Mouse (Mus musculus) CH12.LX (cell line): ENCODE measurements around the gene Borcs6.

ENCODE experiments used
- POLR2A ChIP-seq: IDR thresholded peaks from 2 replicates; pipeline ENCODE4 v1.6.1; 2011; ENCODE audit warnings: low read depth, mild to moderate bottlenecking, improper control_type of control experiment, low read length
- POLR2AphosphoS2 ChIP-seq: IDR thresholded peaks from 2 replicates; pipeline ENCODE4 v1.6.1; 2011; ENCODE audit warnings: low read depth, low read length, improper control_type of control experiment

GRCm38 (mm10) chr11:69095511-69096231 is 36.2 kb downstream of the Borcs6 start:
- TF ChIP-seq POLR2AphosphoS2 (no peak), POLR2A (no peak)
